Mouse (Mus musculus): ENCODE data around the gene Smyd3.
A peak's percentile ranks its signal among the peaks of the same experiment; 100 is the strongest.

Smyd3 gene

DNA sequence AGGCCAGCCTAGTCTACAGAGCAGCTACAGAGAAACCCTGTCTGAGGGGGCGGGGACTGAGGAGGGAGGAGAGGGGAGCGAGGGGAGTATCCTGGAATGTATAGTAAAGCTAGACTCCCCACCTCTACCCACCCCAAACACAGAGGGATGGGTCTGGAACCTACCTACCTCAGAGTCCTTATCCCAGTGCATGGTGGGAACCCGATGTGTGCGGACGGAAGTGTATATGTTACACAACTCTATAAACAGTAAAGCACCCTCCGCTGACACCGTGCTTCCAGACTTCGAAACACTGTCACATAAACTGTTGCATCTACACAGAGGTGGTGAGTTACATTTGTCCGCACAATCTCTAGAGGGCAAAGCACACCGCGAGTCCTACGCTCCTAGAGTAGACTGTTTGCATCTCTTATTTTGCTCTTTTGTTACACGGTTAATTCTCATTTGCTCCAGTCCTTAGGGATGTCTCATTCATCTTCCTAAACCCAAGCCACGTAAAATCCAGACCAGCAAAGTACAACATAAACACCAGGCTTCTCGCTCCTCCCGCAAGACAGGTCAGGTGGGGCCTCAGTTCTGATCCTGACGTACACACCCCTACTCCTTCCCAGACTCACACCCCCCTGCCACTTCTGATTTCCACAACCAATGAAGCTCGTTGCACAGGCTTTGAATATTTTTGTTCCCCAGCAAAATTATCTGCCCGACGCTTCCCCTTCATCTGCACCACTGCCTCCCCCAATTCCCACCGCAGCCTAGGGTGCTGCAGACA, 714 bp downstream of the Smyd3 start:
- DNase-seq (ENCODE audit: low spot score in 2 of 2): no peak

DNA sequence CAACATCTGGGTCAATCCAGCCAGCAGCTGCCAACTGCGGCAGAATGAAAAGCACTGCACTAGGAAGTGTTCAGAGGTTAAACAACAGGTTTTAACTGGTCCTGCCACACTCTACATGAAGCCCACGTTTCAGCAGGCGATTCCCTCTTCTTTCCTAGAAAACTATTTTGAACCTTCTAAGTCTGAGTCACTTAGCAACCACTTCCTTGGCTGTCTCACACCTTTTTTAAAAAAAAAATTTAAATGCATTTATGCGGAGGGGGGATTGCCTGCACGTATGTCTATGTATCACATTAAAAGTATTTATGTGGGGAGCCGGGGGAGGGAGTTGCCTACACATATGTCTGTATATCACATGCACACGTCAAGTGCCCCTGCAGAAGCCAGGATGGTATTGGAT, 5.9 kb downstream of the Smyd3 start:
- DNase-seq (ENCODE audit: low spot score in 2 of 2): no peak

DNA sequence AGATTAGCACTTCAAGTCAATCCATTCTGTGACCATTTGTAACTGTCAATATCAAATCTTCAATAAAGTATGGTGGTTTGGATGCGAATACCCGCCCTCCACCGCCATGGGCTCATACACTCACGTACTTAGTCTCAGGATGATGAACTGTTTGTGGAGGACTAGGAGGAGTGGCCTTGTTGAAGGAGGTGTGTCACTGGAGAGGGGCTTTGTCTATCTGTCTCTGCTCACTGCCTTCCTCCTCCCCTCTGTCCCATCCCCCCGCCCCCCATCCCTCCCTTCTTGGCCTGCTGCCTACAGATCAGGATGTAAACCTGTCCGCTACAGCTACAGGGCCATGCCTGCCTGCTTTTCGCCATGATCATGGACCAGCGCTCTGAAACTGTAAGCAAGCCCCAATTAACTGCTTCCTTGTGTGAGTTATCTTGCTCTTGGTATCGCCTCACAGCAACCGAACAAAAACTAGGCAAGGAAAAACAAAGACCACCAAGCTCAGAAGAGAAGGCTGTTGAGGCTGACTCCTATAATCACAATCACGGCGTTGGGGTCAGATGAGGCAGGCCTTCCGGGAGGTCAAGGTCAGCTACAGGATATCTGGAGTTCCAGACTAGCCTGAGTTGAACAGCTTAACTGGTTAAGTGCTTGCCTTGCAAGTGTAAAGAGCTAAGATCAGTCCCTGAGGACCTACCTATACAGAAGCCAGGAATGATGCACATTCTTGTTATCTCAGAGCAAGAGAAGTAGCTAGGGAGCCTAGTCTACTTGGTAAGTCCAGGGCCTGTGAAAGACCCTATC, 7.1 kb downstream of the Smyd3 start:
- DNase-seq (ENCODE audit: low spot score in 2 of 2): no peak

DNA sequence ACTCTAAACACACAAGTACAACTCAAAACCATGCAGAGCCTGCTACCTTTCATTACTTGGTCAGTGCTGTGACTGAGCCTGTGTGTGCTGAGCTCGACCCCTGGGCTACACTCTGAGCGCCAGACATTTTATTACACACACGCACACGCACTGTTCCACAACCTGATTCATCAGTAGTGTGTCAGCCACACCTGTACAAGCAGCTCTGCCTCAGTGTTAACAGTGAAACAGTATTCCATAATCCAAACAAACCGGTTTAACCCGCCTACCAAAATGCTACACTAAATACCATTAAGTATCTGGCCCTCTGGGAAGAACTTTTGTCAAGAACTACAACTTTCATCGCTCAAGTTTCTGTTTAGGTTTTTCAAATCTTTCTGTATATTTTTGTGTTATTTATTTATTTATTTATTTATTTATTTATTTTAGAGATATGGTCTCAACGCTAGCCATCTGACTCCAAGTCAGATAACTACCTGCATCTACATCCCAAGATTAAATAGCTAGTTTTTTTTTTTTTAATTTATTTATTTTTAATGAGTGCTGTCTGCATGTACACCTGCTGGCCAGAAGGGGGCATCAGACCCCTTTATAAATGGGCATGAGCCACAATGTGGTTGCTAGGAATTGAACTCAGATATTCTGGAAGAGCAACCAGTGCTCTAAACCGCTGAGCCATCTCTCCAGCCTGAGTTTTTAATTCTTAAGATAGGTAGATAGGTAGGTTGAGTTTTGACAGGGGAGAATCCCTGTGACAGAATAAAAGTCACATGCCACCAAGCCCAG, 11.1 kb downstream of the Smyd3 start:
- DNase-seq (ENCODE audit: low spot score in 2 of 2): peak in 1 of 2 experiments; percentile 6

DNA sequence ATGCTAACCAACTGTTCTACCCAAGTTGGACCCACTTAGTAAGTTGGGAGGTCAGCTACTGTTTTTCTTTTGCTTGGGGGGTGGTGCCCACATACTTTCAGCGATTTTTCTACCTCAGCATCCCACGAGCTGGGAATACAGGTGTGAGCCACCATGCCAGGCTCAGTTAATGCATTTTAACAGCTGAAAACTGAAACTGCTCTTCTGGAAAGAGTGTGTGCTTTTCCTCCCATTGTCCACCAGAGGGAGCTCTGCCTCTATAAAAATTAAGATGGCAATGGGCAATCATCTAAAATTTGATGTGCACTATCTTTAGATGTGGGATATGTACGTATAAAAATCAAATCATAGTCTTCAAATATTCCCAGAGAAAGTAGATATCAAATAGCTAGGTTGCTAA, 15.3 kb downstream of the Smyd3 start:
- DNase-seq (ENCODE audit: low spot score in 2 of 2): no peak

DNA sequence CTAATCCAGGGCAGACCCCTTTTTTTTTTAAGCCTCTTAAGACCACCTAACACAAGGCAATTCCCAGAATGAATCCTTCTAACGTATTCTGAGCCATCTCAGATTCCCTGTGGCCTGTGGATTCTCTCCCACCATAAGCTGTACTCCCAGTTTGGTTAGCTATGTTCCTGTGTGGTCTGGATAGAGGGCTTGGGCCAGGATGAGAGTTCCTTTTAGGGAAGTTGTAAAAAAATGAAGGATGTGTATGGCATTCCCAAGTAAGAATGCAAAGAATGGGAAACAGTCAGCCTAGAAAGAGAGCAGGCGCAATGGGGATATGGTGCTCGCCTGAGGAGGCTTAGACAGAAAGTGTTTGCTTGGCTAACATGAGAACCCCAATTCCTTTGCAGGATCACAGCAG, 18.6 kb downstream of the Smyd3 start:
- no peak for DNase-seq (ENCODE audit: low spot score in 2 of 2)

DNA sequence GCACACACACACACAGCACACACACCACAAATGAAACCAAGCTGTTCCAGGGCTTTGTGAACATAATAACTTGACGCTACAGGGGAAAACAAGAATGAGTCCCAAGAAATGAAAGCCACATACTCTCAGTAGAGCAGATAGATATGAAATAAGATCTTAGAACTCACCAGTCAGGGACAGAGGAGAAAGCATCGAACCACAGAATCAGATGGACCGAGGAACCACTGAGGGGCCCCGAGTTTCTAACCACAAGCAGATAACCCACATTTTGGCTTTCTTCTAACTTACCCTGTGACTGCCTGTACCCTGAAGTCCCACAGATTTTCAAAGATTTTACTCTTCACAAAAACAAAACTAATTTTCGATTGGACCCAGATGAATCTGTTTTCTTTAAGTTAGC, 24.9 kb downstream of the Smyd3 start:
- DNase-seq (ENCODE audit: low spot score in 2 of 2): no peak

DNA sequence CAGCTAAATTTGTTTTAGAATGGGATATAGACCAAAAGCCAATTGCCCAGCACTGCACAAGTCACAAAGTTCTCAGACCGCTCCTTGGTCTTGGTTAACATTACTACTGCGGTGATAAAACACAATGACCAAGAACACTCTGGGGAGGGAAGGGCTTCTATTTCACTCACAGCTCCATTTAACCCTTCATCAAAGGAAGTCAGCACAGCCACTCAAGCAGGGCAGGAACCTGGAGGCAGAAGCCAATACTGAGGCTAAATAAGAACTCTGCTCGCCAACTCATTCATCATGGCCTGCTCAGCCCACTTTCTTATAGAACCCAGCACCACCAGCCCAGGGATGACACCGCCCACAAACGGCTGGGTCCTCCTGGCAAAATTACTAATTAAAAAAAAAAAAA, 29.3 kb downstream of the Smyd3 start:
- DNase-seq (ENCODE audit: low spot score in 2 of 2): no peak

DNA sequence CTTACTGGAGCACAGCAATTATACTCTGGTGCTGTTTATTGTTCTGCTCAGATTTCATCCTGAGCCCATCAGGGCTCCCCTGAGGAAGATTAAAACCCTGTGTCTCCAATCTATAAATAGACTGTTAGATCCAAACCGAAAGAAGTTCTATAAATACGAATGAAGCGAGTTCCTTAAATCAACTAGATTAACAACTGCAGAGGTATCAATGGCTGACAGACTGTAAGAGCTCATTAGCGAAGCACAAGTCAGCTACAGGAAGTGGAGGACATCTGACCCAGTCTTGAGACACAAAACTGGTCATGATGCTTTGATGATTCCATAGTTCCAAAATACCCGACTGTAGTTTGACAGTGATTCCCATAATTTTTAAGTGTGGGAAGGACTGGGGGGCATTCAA, 29.9 kb downstream of the Smyd3 start:
- DNase-seq (ENCODE audit: low spot score in 2 of 2): no peak

DNA sequence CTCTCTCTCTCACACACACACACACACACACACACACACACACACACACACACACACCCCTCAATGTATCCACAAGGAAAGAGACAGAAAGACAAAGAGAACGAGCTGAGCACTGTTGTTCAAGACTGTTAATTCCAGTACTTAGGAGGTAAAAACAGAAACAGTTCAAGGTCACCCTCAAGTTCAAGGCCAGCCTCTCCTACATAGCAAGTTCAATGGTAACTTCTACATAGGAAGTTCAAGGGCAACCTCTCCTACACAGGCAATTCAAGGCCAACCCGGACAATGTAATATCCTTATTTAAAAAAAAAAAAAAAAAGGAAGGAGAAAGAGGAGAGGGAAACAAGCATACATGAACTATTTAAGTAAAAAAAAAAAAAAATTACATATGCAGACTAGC, 30.6 kb downstream of the Smyd3 start:
- no peak for DNase-seq (ENCODE audit: low spot score in 2 of 2)

DNA sequence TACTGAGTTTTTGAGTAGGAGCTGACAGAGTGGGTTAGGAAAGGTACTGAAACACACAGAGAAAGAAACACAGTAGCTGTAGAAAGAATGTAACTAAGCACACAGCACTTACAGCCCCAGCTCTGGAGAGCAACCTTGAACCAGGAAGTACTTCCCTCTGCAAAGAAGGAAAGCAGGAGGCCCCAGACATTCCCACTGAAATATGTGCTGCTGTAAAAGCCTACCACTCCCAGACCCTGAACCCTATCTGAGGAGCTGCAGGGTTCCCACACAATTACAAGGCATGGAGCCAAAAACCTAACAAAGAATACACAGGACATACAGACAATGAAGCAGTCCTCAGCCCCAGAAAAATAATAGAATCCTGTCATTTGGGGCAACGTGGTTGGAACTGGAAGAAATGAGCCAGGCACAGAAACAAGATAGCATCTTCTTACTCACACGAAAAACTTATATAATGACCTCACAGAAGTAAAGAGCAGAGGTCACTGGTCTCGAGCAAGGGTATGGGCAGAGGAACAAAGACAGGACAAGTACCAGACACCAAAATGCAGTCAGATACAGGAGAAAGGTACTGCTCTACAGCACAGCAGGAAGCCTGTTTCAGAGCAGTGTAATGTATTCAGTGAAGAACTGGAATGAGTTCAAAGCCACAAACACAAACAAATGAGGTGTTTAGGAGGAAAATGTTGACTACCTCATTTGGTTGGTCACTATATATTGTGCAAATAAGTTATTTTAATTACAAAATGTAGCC, 31.9 kb downstream of the Smyd3 start:
- no peak for DNase-seq (ENCODE audit: low spot score in 2 of 2)

DNA sequence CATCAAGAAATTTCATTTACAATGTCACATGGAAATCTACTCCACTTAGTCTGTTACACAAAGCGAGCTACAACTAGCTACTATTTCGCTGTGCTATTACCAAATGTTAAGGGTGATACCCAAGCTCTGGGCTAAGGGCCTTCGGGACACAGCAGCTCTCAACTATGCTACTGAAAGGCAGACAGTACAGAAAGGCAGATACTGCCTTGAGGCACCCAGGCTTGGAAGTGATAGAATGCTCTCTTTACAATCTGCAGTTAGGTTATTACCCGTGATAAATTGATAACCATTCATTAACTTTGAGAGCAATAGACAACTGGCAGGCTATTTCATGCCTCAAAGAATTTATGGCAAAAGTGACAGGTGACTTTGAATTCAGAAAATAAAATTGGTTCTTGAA, 37.0 kb downstream of the Smyd3 start:
- DNase-seq (ENCODE audit: low spot score in 2 of 2): no peak

DNA sequence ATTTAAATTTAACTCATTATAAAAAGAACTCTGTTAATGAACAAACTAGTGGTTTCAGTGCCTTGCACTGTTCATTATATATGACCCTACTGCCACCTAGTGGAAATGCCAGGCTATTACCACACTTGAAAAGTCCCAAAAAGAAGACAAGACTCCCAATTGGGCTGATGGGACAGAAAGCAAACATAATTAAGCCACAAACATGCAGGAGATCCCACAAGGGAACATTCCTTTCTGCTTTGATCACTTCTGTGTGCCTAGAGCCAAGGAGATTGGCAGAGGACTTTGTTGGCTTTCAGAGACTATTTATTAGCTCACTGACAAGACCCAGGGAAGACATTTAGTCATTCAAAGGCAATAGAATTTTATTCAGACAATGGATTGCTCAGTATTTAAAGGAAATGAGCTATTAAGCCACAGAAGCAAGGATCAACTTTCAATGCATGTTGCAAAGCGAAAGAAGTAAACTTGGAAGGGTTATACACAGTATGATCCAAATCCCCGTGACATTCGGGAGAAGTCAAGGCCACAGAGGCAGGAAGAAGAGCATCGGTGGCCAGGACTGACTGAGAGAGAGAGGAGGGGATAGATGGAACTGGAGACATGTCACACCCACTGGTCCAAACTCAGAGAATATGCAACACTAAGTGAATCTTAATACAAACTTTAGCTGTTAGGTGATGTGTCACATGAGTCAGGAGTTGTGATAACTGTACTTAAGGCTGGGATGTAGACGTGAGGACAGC, 40.5 kb downstream of the Smyd3 start:
- DNase-seq (ENCODE audit: low spot score in 2 of 2): peak in 1 of 2 experiments; percentile 37

DNA sequence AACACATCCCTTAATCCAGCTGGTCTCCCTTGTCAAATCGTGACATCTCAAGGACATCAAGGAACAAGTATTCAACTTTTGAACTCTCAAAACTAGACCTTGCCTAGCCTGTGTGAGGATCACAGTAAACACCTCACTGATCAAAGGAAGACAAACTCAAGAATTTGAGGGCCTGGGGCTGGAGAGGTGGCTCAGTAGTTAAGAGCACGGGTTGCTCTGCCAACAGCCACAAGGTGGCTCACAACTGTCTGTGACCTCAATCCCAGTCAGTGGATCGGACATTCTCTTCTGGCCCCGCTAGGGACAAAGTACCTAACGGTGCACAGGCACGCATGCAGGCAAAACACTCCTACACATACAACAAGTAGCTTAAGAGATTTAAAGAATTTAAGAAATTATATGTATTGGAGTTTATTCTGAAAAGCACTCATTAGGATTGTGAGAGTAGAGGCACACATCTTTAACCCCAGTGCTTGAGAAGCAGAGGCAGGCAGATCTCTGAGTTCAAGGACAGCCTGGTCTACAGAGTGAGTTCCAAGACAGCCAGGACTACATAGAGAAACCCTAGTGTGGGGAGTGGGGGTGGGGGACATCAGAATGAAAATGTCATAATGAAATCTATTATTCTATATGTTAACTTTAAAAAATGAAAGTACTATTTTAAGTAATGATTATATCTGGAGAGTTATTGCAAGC, 41.2 kb downstream of the Smyd3 start:
- no peak for DNase-seq (ENCODE audit: low spot score in 2 of 2)

DNA sequence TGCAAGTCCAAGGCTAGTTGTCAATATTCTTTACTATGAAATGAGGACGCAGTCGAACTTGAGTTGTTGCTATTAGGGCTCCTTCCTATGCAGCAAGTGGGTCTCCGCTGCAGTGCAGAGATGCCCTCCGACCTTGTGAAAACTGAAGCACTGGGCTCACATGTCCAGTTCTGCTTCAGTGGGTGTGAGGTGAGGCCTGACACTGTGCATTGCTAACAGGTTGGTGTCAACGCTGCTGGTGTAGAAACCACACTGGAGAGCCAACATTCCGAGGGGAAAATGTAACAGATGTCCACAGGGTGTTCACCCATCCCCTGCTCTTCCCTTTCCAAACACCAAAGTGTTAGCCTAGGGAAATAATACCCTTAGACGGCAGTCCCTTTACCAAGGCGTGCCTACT, 43.1 kb downstream of the Smyd3 start:
- DNase-seq (ENCODE audit: low spot score in 2 of 2): no peak

DNA sequence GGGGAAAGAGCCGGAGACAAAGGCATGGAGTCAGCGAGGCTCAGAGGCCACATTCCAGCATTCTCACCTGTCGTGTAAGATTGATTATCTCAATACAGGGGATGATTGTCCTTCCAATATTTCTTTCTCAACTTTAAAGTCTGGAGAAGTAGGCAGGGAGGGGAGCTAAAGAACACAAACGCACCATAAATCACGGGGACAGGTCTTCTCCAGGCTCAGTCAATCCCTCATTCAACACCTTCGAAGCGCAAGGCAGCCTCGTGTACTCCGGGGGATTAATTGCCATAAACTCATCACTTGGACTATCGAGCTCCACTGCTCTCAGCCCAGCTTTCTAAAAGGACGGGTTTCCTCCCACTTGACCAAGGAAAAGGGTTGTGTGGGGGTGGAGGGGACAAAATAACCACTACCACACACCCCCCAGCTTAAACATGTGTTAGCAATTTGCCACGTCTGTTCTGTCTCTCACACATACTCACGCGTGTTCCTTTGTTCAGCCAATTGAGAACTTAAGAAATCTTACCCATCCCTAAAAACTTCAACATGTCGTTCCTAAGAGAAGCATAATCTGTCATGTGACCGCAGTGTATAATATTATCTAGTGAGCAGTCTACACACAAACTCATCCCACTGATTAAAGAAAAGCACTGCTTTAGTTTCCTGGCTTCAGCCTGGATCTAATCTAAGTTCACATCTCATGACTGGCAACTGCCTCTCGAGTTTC, 43.8 kb downstream of the Smyd3 start:
- DNase-seq (ENCODE audit: low spot score in 2 of 2): no peak

DNA sequence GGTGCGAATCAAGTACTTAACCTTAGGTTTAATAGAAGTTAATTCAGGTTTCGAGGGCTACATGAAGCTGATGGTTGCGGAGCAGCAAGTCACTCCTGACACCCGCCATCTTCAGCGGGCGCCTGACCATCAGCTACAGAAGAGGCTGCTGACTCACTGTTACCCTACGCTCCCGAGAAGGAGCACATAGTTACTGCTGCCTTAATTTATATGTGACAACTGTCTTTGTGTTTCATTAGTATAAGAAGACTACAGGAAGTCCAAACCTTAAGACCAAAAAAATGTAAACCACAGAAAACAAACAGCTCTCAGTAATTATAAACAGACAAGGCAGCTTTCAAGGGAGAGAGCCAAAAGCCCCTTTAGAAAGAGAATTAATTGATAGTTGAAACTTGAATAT, 49.9 kb downstream of the Smyd3 start:
- no peak for DNase-seq (ENCODE audit: low spot score in 2 of 2)

DNA sequence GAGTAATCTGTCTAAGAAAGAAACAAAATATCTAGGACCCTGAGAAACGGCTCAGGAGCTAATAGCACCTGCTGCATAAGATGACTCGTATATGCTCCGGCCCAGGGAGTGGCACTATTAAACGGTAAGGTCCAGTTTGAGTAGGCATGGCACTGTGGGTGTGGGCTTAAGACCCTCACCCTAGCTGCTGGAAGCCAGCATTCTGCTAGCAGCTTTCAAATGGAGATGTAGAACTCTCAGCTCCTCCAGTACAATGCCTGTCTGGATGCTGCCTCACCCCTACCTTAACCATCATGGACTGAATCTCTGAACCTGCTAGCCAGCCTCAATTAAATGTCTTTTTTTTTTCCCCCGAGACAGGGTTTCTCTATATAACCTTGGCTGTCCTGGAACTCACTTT, 55.5 kb downstream of the Smyd3 start:
- DNase-seq (ENCODE audit: low spot score in 2 of 2): no peak

DNA sequence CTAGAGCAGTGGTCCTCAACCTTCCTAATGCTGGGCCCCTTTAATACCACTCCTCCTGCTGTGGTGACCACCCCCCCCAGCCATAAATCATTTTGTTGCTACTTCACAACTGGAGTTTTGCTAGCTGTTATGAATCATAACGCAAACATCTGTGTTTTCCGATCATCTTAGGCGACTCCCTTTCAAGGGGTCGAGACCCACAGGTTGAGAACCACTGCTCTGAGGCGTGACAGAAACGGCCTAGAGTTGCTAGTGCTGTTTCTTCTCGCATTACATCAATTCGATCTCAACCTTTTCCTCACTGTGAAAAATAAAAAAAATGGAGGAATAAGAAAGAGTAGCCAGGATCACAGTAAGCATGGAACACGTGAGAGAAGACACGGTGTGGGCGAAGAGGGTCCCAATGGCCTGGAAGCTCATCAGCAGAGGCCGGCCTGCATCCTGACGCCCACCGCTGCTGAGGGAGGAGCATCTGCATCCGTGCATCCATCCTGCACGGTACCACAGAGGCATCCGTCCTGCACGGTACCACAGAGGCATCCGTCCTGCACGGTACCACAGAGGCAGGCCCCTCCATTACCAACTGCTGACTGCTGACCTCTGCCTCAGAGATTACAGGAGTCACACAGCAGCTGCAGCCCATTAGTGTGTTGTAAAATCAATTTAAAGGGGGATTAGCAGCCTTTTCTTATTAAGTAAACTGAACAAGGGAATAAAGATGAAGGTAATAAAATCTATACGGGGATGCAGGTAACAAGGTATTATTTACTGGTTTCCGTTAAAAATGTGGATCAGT, 56.6 kb downstream of the Smyd3 start:
- no peak for DNase-seq (ENCODE audit: low spot score in 2 of 2)

Measured in spleen, postnatal 36 days (tissue).